Mouse (Mus musculus) liver, postnatal 0 days (tissue): Measurements from ENCODE around the gene 3110021N24Rik. TPM values are rescaled to one million over a fixed set of nuclear protein-coding genes. Genes with fewer than 3 reads are reported as not detected.
"Not testable (repeated sequence)": the region's sequence is repeated elsewhere in the genome, so short reads cannot be mapped to it uniquely, and the experiment has no call there.

Source experiments
- ATAC-seq: fragments of 200-750 bp; cut with Nextera tagmentation; 2 replicates; pipeline ENCODE4 v1.8.0; 2017; ENCODE audit warnings: mild to moderate bottlenecking, moderate library complexity
- DNase-seq: peaks from one replicate; pipeline ENCODE4 v3.0.0-alpha.2; 2016
- H3K27ac ChIP-seq: fragments of 300-500 bp; sonication (generic); 2 replicates; pipeline ENCODE4 v1.5.1; 2014; ENCODE audit warnings: antibody characterized with exemption, moderate library complexity, mild to moderate bottlenecking, low read depth
- H3K27me3 ChIP-seq: fragments of 300-500 bp; sonication (generic); 2 replicates; pipeline ENCODE4 v1.6.1; 2014; ENCODE audit warnings: low read length, control low read depth, mixed read lengths; ENCODE audit not compliant: insufficient read depth
- H3K36me3 ChIP-seq: fragments of 300-500 bp; sonication (generic); replicated peaks from 2 replicates; pipeline ENCODE4 v1.6.1; 2014; ENCODE audit warnings: mild to moderate bottlenecking, control low read depth, low read length, moderate library complexity, mixed read lengths; ENCODE audit not compliant: insufficient read depth
- H3K4me1 ChIP-seq: fragments of 300-500 bp; sonication (generic); 2 replicates; pipeline ENCODE4 v1.6.1; 2014; ENCODE audit warnings: antibody characterized with exemption, mild to moderate bottlenecking, control low read depth; ENCODE audit not compliant: insufficient read depth
- H3K4me2 ChIP-seq: fragments of 300-500 bp; sonication (generic); 2 replicates; pipeline ENCODE4 v1.6.1; 2014; ENCODE audit warnings: low read depth, mild to moderate bottlenecking, low read length, moderate library complexity, mixed read lengths
- H3K4me3 ChIP-seq: fragments of 300-500 bp; sonication (generic); 2 replicates; pipeline ENCODE4 v1.5.1; 2014; ENCODE audit warnings: low read depth, low read length
- H3K9ac ChIP-seq: fragments of 300-500 bp; sonication (generic); replicated peaks from 2 replicates; pipeline ENCODE4 v1.6.1; 2014; ENCODE audit warnings: mild to moderate bottlenecking, moderate library complexity
- H3K9me3 ChIP-seq: fragments of 300-500 bp; sonication (generic); 2 replicates; pipeline ENCODE4 v1.6.1; 2016; ENCODE audit warnings: mild to moderate bottlenecking, control low read depth, low read length, mixed read lengths
- CTCF ChIP-seq: sonication (generic); IDR thresholded peaks from 2 replicates; pipeline ENCODE4 v1.5.1; 2016; ENCODE audit warnings: antibody characterized with exemption, low read depth
- EP300 ChIP-seq: IDR thresholded peaks from 2 replicates; pipeline ENCODE4 v1.6.1; 2016; ENCODE audit warnings: antibody characterized with exemption, low read depth, mild to moderate bottlenecking
- WGBS: fragments of 180-500 bp; shearing (Covaris S2); extraction: QIAGEN DNeasy Blood & Tissue Kit; methylation state at CpG from one replicate; pipeline ENCODE4 v1.1.7; 2014; ENCODE audit not compliant: insufficient replicate concordance; 5-methylcytosine and 5-hydroxymethylcytosine counted together
- polyA plus RNA-seq: library from polyadenylated mRNA; unstranded; fragments of >200 nt; fragmentation: Nextera tagmentation; extraction: Ambion mirVana; gene quantifications from 2 replicates; pipeline ENCODE4 v1.2.1, GENCODE M21; 2015

3110021N24Rik gene
- 0.37 and 0.49 TPM in 2 replicates for polyA plus RNA-seq

- Histone ChIP-seq H3K27me3 (no peaks in the 10 kb centered on the region), H3K4me1 (no peaks in the 10 kb centered on the region), H3K27ac (no peak within 1 kb of the TSS), H3K9ac (no peak within 1 kb of the TSS), H3K36me3 (0 out of 2 replicates have a peak, but pooled peaks cover 2% of the 10 kb centered on the region), H3K9me3 (no peaks in the 10 kb centered on the region), H3K4me3 (no peak within 1 kb of the TSS), H3K4me2 (no peak within 1 kb of the TSS)
- 83% methylated on average over 5 of the region's 5 CpGs for WGBS
- TF ChIP-seq CTCF, result no peak
- no peak for TF ChIP-seq EP300
- no peak for DNase-seq
- ATAC-seq, result no peak
Measured at GRCm38 (mm10) chr4:108719349-108719748, at the start of gene 3110021N24Rik. 3110021N24Rik (plus strand) TSS chr4:108719649.

DNA sequence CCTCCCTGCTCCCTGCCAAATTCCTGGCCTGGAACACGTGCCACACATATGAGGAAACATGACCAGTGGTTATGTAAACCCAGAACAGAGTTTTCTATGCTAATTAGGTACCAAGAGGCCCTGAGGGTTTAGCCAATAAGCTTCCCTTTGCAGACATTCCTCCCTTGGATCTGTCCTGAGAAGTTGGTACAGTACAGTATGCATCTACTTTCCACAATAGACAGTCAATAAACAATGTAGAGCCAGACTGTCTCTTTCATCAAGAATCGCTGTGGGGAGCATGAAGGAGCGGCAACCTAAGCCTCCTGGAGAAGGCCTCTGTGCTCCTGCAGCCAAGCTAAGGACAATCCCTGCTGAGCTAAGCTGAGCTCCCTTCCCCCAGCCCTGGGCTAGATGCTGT is 33.3 kb upstream of the 3110021N24Rik start:
- TF ChIP-seq EP300, result no peak
- TF ChIP-seq CTCF, result no peak
- H3K27me3 ChIP-seq, result no peaks in the 10 kb centered on the region
- H3K36me3 ChIP-seq, result 0 out of 2 replicates have a peak, but pooled peaks cover 2% of the 10 kb centered on the region
- no peak overlapping the region for H3K4me2 ChIP-seq
- H3K9ac ChIP-seq, result no peak overlapping the region
- no peaks in the 10 kb centered on the region for H3K9me3 ChIP-seq
- H3K27ac ChIP-seq, result no peak overlapping the region
- H3K4me3 ChIP-seq, result no peak overlapping the region
- 68% methylated on average over 3 of the region's 3 CpGs for WGBS
- DNase-seq, result no peak
- ATAC-seq, result no peak
- H3K4me1 ChIP-seq, result no peaks in the 10 kb centered on the region

- WGBS, result 80% methylated on average over 6 of the region's 7 CpGs
Measured at GRCm38 (mm10) chr4:108687098-108687497, 32.4 kb upstream of the 3110021N24Rik start.

GRCm38 (mm10) chr4:108690479-108690878 is 29.0 kb upstream of the 3110021N24Rik start:
- Histone ChIP-seq H3K9me3 (no peaks in the 10 kb centered on the region), H3K4me2 (no peak overlapping the region), H3K27me3 (no peaks in the 10 kb centered on the region), H3K9ac (no peak overlapping the region), H3K4me1 (no peaks in the 10 kb centered on the region), H3K27ac (no peak overlapping the region), H3K4me3 (no peak overlapping the region), H3K36me3 (no peaks in the 10 kb centered on the region)
- WGBS, result 82% methylated on average over 3 of the region's 3 CpGs
- DNase-seq (no peak), ATAC-seq (no peak)
- TF ChIP-seq CTCF, result 0 out of 2 replicates have a peak, but pooled peaks have one; percentile 10
- no peak for TF ChIP-seq EP300

More at GRCm38 (mm10) chr4:108687098-108687497, 32.4 kb upstream of the 3110021N24Rik start:
- H3K27me3 ChIP-seq, H3K9me3 ChIP-seq, ATAC-seq, H3K4me3 ChIP-seq, H3K4me2 ChIP-seq, H3K9ac ChIP-seq, H3K36me3 ChIP-seq, DNase-seq, H3K4me1 ChIP-seq, H3K27ac ChIP-seq: not testable (repeated sequence)

DNA sequence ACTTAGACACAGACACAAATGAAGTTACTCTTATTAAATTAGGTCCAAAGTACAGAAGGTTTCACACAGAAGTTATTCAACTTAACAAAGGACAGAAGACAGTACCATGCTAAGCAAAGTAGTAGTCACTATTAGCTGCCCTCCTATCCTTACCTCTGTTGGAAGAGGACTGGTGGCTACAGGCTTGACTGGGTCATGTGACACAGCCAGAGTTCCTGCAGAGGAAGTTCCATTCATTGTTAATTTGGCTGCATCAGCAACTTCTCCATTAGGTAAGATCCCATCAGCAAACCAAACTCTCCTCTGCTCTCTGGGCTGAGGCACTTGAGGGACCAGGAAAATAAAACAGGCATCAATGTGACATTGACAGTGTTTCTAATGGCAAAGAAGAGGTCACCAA is 28.0 kb upstream of the 3110021N24Rik start:
- H3K9me3 ChIP-seq, result no peaks in the 10 kb centered on the region
- H3K4me2 ChIP-seq, result no peak overlapping the region
- H3K27me3 ChIP-seq, result no peaks in the 10 kb centered on the region
- H3K4me1 ChIP-seq, result no peaks in the 10 kb centered on the region
- no peak for DNase-seq
- H3K36me3 ChIP-seq, result no peaks in the 10 kb centered on the region
- TF ChIP-seq EP300, result no peak
- TF ChIP-seq CTCF, result no peak
- H3K4me3 ChIP-seq, result no peak overlapping the region
- ATAC-seq, result no peak
- no peak overlapping the region for H3K27ac ChIP-seq
- H3K9ac ChIP-seq, result no peak overlapping the region

DNA sequence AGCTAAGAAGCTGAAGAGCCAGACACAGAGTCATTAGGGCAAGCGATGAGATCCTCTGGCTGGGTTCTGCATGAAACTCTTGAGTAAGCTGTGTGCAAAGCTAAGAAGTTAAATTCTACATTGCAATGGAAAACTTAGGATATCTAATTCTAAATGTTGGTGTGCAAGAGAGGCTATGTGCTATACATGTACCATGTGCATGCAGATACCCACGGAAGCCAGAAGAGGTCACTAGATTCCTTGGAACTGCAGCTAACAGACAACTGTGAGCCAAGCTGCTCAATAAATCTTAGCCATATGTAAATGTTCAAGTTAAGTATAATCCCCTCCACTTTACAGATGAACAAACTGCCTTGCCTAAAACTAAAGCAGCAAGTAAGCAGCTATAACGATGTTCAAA is 22.5 kb upstream of the 3110021N24Rik start:
- H3K36me3 ChIP-seq, result no peaks in the 10 kb centered on the region
- no peak overlapping the region for H3K27ac ChIP-seq
- no peak overlapping the region for H3K9ac ChIP-seq
- H3K9me3 ChIP-seq, result no peaks in the 10 kb centered on the region
- H3K4me1 ChIP-seq, result no peaks in the 10 kb centered on the region
- H3K4me3 ChIP-seq, result no peak overlapping the region
- ATAC-seq (no peak), DNase-seq (no peak)
- TF ChIP-seq EP300 (no peak), CTCF (peak; percentile 72)
- 60% methylated on average over 3 of the region's 3 CpGs for WGBS
- no peaks in the 10 kb centered on the region for H3K27me3 ChIP-seq
- H3K4me2 ChIP-seq, result no peak overlapping the region

GRCm38 (mm10) chr4:108708209-108708608 is 11.2 kb upstream of the 3110021N24Rik start:
- no peak for DNase-seq
- H3K9ac ChIP-seq, result no peak overlapping the region
- 73% methylated on average over 5 of the region's 5 CpGs for WGBS
- TF ChIP-seq CTCF, result no peak
- TF ChIP-seq EP300, result no peak
- no peaks in the 10 kb centered on the region for H3K36me3 ChIP-seq
- H3K9me3 ChIP-seq, result no peaks in the 10 kb centered on the region
- H3K4me2 ChIP-seq, result no peak overlapping the region
- H3K4me1 ChIP-seq, result no peaks in the 10 kb centered on the region
- ATAC-seq, result no peak
- no peaks in the 10 kb centered on the region for H3K27me3 ChIP-seq
- H3K27ac ChIP-seq, result no peak overlapping the region
- no peak overlapping the region for H3K4me3 ChIP-seq
